Mouse (Mus musculus) gastrocnemius, postnatal 4 days (tissue): ENCODE data around the gene Exosc6. TPM values are rescaled to one million over a fixed set of nuclear protein-coding genes. Genes with fewer than 3 reads are reported as not detected.
"Not testable (repeated sequence)": the region's sequence is repeated elsewhere in the genome, so short reads cannot be mapped to it uniquely, and the experiment has no call there.

ENCODE experiments used
- DNase-seq, 2 experiments: peaks; one replicate each; pipeline ENCODE4 v3.0.0; 2021 to 2022; ENCODE audit warnings: low spot score in 2 of 2, mixed read lengths in 2 of 2
- total RNA-seq, 2 experiments: library from RNA; stranded (reverse); gene quantifications; 2 replicates each; pipeline ENCODE4 v1.2.3; 2021

The Exosc6 gene
- total RNA-seq, 2 experiments from 2014 or later = not detected

DNA sequence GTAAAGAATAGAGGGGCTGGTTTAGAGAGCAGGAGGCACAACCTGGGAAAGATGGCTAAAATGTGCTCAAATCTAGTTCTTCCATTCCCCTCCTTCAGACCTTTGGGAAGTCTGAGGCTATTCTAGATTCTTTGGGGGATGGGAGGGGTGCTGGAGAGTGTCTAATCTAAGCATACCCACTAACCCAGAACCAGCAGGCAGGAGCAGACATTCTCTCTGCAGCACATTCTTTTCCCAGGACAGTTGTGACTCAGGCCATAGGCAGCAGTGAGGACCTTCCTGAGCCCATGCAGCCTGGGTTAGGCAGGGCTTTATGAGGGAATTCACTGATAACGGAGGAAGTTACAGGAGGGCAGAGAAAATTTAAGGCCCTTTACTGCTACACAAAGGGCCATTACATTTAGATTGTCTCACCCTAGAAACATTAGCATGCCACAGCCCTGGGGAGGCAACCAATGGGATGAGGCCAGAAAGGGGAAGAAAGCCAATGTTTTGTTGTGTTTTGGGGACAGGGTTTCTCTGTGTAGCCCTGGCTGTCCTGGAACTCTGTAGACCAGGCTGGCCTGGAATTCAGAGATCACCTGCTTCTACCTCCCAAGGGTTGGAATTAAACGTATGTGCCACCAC is 2.9 kb downstream of the Exosc6 start:
- DNase-seq = no peak

DNA sequence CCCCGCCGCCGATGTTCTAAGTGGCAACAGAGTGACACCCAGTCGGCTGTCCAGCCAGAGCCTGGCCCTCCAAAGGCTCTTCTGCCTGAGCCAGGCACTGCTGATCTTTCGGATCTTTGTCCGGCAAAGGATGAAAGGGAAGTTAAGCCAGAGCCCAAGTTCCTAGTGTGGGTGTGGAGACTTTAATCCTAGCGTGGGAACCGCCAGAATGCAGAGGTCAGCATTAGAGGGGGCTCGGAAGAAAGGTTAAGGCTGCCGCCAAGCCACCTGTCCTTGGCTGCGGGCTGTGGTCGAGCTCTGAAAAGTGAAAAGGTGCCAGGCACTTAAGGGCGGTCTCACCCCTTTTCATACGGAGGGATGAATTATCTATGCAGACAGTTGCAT is 5.5 kb downstream of the Exosc6 start:
- no peak for DNase-seq

DNA sequence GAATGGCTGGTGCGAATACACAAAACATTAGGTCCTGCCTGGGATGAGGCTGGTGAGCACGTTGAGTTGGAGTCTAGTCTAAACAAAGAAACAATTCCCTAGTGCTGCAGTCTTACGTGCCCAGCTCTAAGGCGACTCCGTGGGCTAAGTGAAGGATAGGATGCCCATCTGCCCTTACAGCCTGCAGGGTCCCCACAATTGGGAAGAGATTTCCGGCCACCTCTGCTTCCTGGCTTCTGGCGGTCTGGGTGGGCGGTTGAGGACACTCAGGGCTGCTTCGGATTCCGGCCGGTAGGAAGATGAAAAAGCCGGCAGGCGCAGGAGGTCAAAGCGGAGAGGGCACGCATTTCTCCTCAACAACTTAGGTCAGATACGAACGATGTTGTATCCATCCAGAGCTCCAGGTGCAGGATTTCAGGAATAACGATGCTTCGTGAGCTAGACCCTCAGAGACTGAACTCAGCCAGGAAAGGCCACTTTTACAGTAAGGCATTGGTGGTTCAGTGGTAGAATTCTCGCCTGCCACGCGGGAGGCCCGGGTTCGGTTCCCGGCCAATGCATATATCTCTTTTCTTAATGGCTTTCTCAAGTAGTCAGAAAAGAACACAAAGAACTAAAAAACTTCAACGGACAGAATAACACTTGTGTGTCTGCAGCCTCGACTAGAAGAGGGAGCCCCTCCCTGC is 6.1 kb downstream of the Exosc6 start:
- peak; percentile 81 to 82 for DNase-seq

GRCm38 (mm10) chr8:111062893-111063292 is 6.8 kb downstream of the Exosc6 start:
- DNase-seq = no peak

DNA sequence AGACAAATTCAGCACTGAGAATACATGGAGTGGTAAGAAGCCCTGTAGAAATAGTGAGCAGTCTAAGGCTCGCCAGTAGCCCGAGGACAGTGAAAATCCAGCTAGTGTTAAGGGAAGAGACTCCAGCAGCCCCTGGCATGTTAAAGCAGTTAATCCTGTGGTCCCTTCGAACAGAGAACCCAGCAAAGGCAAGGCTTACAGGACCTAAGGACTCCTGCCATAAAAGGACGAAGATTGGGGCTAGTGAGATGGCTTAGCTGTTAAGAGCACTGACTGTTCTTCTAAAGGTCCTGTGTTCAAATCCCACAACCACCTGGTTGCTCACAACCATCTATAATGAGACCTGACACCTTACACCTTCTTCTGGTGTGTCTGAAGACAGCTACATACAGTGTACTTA is 10.2 kb downstream of the Exosc6 start:
- DNase-seq = no peak

GRCm38 (mm10) chr8:111067439-111067838 is 11.3 kb downstream of the Exosc6 start:
- DNase-seq = no peak

DNA sequence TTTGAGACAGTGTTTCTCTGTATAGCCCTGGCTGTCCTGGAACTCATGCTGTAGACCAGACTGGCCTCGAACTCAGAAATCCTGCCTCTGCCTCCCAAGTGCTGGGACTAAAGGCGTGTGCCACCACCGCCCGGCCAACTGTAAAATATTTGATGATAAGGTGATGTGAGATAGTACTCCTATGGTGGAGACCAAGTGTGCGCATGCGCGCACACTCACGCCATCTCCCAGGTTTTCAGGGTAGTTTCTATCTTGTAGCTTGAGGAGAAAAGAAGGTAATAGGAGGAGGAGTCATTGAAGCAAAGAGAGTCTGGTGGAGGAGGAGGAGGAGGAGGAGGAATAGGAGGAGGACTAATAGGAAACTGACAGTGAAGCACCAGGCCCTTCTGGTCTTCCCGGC is 12.5 kb downstream of the Exosc6 start:
- DNase-seq = not testable (repeated sequence)

DNA sequence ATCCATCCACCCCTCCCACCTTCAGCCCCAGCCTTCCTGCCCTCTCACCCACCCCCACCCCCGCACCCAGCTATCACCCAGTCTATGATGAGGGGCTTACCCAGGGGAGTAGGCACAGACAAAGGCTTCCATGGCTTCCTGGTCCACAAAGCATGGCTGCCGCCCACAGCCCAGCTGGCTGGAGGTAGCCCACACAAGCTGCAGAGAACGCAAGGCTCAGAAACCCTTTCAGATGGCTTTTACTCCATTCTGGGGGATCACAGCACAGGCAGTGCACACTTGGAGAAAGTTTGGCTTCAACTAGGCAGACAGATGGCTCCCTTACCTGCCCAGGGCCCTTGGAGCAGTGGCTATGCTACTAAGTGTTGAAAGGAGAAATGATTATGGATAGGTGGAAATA is 19.8 kb downstream of the Exosc6 start:
- no peak for DNase-seq

- DNase-seq = no peak
Observed at GRCm38 (mm10) chr8:111079461-111079860, 23.3 kb downstream of the Exosc6 start.

- peak in 1 of 2 experiments; percentile 11 for DNase-seq
Observed at GRCm38 (mm10) chr8:111079861-111080271, 23.7 kb downstream of the Exosc6 start.

GRCm38 (mm10) chr8:111081580-111082258 is 25.6 kb downstream of the Exosc6 start:
- no peak for DNase-seq

- DNase-seq = not testable (repeated sequence)
Observed at GRCm38 (mm10) chr8:111083936-111084335, 27.8 kb downstream of the Exosc6 start.

DNA sequence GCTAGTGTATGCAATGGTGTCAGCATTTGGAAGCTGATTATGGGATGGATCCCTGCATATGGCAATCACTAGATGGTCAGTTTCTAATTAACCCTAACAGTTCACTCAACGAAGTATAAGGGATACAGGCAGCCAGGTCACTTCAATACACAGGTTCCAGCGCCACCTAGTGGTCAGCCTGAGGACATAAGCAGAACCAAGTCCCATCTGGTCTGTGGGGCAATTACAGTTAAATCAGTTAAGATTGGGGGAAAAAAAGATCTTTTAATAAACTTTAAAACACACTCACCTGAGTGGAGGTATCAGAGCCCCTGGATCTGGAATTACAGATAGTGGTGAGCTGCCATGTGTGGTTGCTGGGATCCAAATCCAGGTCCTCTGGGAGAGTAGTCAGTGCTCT is 34.0 kb downstream of the Exosc6 start:
- DNase-seq = peak in 1 of 2 experiments; percentile 79

GRCm38 (mm10) chr8:111091706-111092105 is 35.6 kb downstream of the Exosc6 start:
- no peak for DNase-seq

DNA sequence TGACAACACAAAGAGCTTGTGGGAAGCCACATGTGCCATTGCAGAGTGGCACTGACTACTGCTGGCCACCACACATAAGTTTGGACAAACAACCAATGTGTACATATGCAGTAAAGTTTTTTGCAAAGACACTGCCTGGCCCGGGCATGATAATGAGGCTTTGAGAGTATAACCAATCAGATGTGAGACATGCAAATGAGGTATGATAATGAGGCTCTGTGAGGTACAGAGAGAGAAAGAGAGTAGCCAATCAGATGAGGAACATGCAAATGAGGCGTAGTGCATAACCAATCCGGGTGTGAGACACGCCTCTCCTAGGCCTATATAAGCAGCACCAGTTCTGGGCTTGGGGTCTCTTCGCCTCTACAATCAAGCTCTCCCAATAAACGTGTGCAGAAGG is 36.2 kb downstream of the Exosc6 start, which contains the start of gene Clec18a:
Gene Clec18a, minus strand, starts transcription at position 101 of the 400 bp plus-strand sequence.
- not testable (repeated sequence) for DNase-seq

GRCm38 (mm10) chr8:111093865-111094718 is 38.0 kb downstream of the Exosc6 start, which contains the start of gene Pdpr:
Gene Pdpr (plus strand): TSS chr8:111094630.
- peak; percentile 88 to 94 for DNase-seq

DNA sequence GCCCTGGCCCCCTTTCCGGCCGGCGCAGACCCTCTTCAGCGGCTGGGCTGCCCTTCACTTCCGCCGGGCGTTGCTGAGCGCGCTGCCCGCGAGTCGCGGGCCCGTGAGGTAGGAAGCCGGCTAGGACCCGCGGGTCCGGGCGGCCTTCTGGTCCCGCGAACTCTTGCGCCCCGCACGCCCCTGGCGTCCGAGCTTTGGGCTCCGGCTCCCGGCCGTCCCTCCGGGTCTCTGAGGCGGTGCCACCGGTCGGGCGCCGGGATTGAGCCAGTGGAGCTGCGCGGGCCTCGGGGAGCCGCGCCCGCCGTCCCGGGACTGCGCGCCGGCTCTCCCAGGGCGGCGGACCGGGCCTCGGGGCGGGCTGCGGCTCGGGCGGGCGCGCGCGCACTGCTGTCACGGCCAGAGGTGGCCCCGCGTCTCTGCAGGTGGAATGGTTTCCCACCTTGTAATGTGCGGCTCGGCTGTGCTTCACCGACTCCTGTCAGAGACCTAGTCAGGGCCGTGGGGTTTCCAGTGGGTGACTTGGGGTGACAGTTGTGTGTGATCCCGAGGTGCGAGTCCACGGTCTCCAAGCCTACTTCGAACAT is 38.7 kb downstream of the Exosc6 start:
- DNase-seq = peak in 1 of 2 experiments; percentile 16
